22 mouse cellular contexts compared by ENCODE assay signal in genomic region chr5:118658256-118658837, GRCm38 (mm10).
DNase-seq lines count a peak whose midpoint lies in the region; ATAC-seq and TF ChIP-seq lines count a peak whose summit lies in the region.
"Had no signal": no experiment of that assay in that cellular context is flagged by ENCODE, and none has a peak within 500 bp of the region (broad histone marks: within the 10 kb centered on the region; RNA-seq: fewer than 3 reads in every experiment).

No protein-coding gene starts in this region.

- TF ChIP-seq CTCF in stomach, postnatal 0 days (IDR thresholded peaks at IDR 0.05; ENCODE audit: low read depth): no peak

- 85% methylated on average over 7 of the region's 7 CpGs for WGBS in heart, embryonic 12.5 days
- 82% methylated on average over 7 of the region's 7 CpGs for WGBS in stomach, postnatal 0 days
- WGBS in neural tube, embryonic 15.5 days: 84% methylated on average over 7 of the region's 7 CpGs

- no peak overlapping the region for H3K27ac ChIP-seq in heart, embryonic 12.5 days (ENCODE audit: poor library complexity, severe bottlenecking)
- H3K27ac ChIP-seq in stomach, postnatal 0 days (replicated peaks): no peak overlapping the region
- no peak overlapping the region for H3K27ac ChIP-seq in neural tube, embryonic 15.5 days (replicated peaks)
- H3K27ac ChIP-seq: embryonic facial prominence, embryonic 10.5 days; hindbrain, postnatal 0 days; limb, embryonic 15.5 days; midbrain, embryonic 15.5 days; neural tube, embryonic 13.5 days had no signal

- H3K4me2 ChIP-seq in heart, embryonic 12.5 days: no peak overlapping the region
- H3K4me2 ChIP-seq in stomach, postnatal 0 days (replicated peaks; ENCODE audit: low read depth): no peak overlapping the region
- no peak overlapping the region for H3K4me2 ChIP-seq in neural tube, embryonic 15.5 days
- H3K4me2 ChIP-seq: limb, embryonic 15.5 days; midbrain, embryonic 15.5 days; neural tube, embryonic 13.5 days had no signal

- no peaks in the 10 kb centered on the region for H3K36me3 ChIP-seq in heart, embryonic 12.5 days
- H3K36me3 ChIP-seq in megakaryocyte, embryonic 14.5 days (replicated peaks; ENCODE audit: low read length): peaks cover 22% of the 10 kb centered on the region
- H3K36me3 ChIP-seq in stomach, postnatal 0 days (ENCODE audit: control insufficient read depth, insufficient read depth, low read length): no peaks in the 10 kb centered on the region
- H3K36me3 ChIP-seq in neural tube, embryonic 15.5 days: no peaks in the 10 kb centered on the region
- H3K36me3 ChIP-seq: embryonic facial prominence, embryonic 10.5 days; limb, embryonic 15.5 days; midbrain, embryonic 15.5 days; neural tube, embryonic 13.5 days had no signal

- peaks cover 45% of the 10 kb centered on the region for H3K4me1 ChIP-seq in heart, embryonic 12.5 days (replicated peaks)
- H3K4me1 ChIP-seq in megakaryocyte, embryonic 14.5 days: peaks cover 85% of the 10 kb centered on the region
- no peaks in the 10 kb centered on the region; the same call in 1 of the 2 replicates for H3K4me1 ChIP-seq in stomach, postnatal 0 days (replicated peaks; ENCODE audit: control insufficient read depth, insufficient read depth)
- H3K4me1 ChIP-seq in neural tube, embryonic 15.5 days: peaks cover 24% of the 10 kb centered on the region

- H3K9me3 ChIP-seq in heart, embryonic 12.5 days (replicated peaks): no peaks in the 10 kb centered on the region
- no peaks in the 10 kb centered on the region for H3K9me3 ChIP-seq in megakaryocyte, embryonic 14.5 days
- H3K9me3 ChIP-seq in stomach, postnatal 0 days (ENCODE audit: control insufficient read depth, low read length): no peaks in the 10 kb centered on the region
- no peaks in the 10 kb centered on the region for H3K9me3 ChIP-seq in neural tube, embryonic 15.5 days (replicated peaks)
- H3K9me3 ChIP-seq: embryonic facial prominence, embryonic 10.5 days; limb, embryonic 15.5 days; midbrain, embryonic 15.5 days; neural tube, embryonic 13.5 days had no signal

- peak; percentile 77 for DNase-seq in heart, adult 11 months
- peak; percentile 42 for DNase-seq in thymus, postnatal 25 days
- DNase-seq in thymus, adult 18-20 months: no peak
- DNase-seq in stomach, postnatal 0 days (ENCODE audit: low spot score): no peak
- DNase-seq: adrenal gland, postnatal 25 days; cerebellum, adult 11 months; cerebellum, adult 9-11 months; forebrain, postnatal 0 days; gastrocnemius, postnatal 36 days; heart, postnatal 10 days; kidney, adult 11 months; left cerebral cortex, postnatal 4 days; lung, adult 18-20 months; lung, postnatal 10 days had no signal

- TF ChIP-seq EP300 in stomach, postnatal 0 days (optimal IDR thresholded peaks at IDR 0.05): no peak

- H3K27me3 ChIP-seq in heart, embryonic 12.5 days (replicated peaks): no peaks in the 10 kb centered on the region
- H3K27me3 ChIP-seq in megakaryocyte, embryonic 14.5 days (replicated peaks): no peaks in the 10 kb centered on the region
- H3K27me3 ChIP-seq in stomach, postnatal 0 days (ENCODE audit: control insufficient read depth, insufficient read depth, low read length): no peaks in the 10 kb centered on the region
- H3K27me3 ChIP-seq in neural tube, embryonic 15.5 days (replicated peaks): no peaks in the 10 kb centered on the region
- H3K27me3 ChIP-seq: limb, embryonic 15.5 days; midbrain, embryonic 15.5 days; neural tube, embryonic 13.5 days had no signal

- no peak overlapping the region for H3K9ac ChIP-seq in heart, embryonic 12.5 days
- H3K9ac ChIP-seq in stomach, postnatal 0 days (ENCODE audit: low read length): no peak overlapping the region
- H3K9ac ChIP-seq in neural tube, embryonic 15.5 days (replicated peaks): no peak overlapping the region
- H3K9ac ChIP-seq: forebrain, postnatal 0 days; limb, embryonic 15.5 days; midbrain, embryonic 15.5 days; neural tube, embryonic 13.5 days had no signal

- H3K4me3 ChIP-seq in heart, embryonic 12.5 days: no peak overlapping the region
- peak overlapping the region; percentile 80 for H3K4me3 ChIP-seq in megakaryocyte, embryonic 14.5 days (replicated peaks)
- H3K4me3 ChIP-seq in stomach, postnatal 0 days (ENCODE audit: low read depth, low read length): no peak overlapping the region
- H3K4me3 ChIP-seq in neural tube, embryonic 15.5 days (replicated peaks): no peak overlapping the region
- H3K4me3 ChIP-seq: embryonic facial prominence, embryonic 10.5 days; limb, embryonic 15.5 days; midbrain, embryonic 15.5 days; neural tube, embryonic 13.5 days had no signal

- no peak for ATAC-seq in heart, embryonic 12.5 days (ENCODE audit: insufficient number of reproducible peaks, low FRiP score)
- ATAC-seq in stomach, postnatal 0 days (ENCODE audit: low FRiP score, low TSS enrichment): no peak
- ATAC-seq in neural tube, embryonic 15.5 days (ENCODE audit: low FRiP score): no peak
- ATAC-seq: forebrain, postnatal 0 days; hindbrain, postnatal 0 days; midbrain, embryonic 15.5 days had no signal

Comparison
In these comparisons a context has a peak if more than half of its experiments do, and no peak if none do; other contexts are left out.
1. DNase-seq: peak in heart, adult 11 months (single experiment) and thymus, postnatal 25 days (single experiment); none in thymus, adult 18-20 months (0 of 2) and stomach, postnatal 0 days (single experiment).